Mouse (Mus musculus) spleen, postnatal 10 days (tissue): ENCODE measurements around the gene Pgap2.

Experiments used
- DNase-seq, 2 experiments: peaks; one replicate each; pipeline ENCODE4 v3.0.0; 2021 to 2022; ENCODE audit warnings: low spot score in 2 of 2

Gene Pgap2

DNA sequence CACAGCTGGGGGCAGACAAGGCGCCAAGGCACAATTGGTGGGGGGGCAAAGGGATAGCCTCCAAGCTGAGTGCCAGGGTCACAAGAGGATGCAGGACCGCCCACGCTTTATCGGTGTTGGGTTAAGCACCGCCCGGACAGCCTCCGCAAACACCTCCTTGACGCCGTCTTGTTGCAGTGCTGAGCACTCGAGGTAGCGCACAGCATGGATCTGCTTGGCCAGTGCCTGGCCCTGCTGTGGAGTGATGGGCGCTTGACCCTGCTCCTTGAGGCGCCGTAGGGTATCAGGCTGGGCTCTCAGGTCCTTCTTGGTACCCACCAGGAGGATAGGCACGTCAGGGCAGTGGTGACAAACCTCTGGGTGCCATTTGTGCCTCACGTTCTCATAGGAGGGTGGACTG lies 29.6 kb downstream of the Pgap2 start:
- no peak for DNase-seq

- DNase-seq: no peak
Measured at GRCm38 (mm10) chr7:102242371-102242770, 32.4 kb downstream of the Pgap2 start.

- DNase-seq: no peak
Measured at GRCm38 (mm10) chr7:102242917-102243316, 32.9 kb downstream of the Pgap2 start.

DNA sequence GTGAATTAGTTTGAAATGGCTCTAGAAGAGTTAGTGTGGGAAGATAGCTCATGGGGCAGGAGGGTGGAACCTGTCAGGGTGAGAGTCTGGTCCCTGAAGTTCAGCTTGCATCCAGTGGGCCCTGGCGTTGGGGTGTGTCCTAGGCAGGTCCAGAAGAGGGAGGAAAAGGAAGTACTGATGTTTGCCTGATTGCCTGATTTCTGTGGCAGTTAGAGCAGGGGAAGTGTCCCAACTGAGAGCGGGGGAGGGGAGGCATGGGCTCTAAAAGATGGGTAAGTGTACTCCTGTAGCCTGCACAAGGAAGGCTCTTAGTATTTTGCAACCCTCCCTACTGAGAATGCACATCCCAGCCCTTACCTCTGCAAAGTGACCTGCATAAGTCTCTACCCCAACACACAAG lies 33.9 kb downstream of the Pgap2 start:
- DNase-seq: peak in 1 of 2 experiments; percentile 55

GRCm38 (mm10) chr7:102244782-102245535 lies 35.0 kb downstream of the Pgap2 start:
- no peak for DNase-seq

DNA sequence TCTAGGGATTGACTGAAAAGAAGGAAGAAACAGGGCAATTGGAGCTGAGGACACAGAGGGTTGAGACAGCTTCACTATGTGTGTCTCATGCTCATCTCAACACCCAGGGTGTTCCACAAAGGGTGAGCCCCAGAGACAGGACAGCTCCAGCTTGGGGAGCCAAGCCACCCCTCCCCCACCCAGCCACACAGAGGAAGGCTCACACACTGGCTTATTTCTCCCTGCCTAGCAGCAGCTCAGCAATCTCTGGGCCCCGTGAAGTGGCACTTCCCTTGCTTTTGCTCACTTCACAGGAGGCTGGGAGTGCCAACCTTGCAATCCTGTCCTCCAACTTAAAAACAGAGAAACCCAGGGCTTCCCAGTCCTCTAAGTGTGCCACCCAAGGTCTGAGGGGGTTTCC lies 35.8 kb downstream of the Pgap2 start:
- peak in 1 of 2 experiments; percentile 56 for DNase-seq

- no peak for DNase-seq
Measured at GRCm38 (mm10) chr7:102246265-102246664, 36.3 kb downstream of the Pgap2 start.

DNA sequence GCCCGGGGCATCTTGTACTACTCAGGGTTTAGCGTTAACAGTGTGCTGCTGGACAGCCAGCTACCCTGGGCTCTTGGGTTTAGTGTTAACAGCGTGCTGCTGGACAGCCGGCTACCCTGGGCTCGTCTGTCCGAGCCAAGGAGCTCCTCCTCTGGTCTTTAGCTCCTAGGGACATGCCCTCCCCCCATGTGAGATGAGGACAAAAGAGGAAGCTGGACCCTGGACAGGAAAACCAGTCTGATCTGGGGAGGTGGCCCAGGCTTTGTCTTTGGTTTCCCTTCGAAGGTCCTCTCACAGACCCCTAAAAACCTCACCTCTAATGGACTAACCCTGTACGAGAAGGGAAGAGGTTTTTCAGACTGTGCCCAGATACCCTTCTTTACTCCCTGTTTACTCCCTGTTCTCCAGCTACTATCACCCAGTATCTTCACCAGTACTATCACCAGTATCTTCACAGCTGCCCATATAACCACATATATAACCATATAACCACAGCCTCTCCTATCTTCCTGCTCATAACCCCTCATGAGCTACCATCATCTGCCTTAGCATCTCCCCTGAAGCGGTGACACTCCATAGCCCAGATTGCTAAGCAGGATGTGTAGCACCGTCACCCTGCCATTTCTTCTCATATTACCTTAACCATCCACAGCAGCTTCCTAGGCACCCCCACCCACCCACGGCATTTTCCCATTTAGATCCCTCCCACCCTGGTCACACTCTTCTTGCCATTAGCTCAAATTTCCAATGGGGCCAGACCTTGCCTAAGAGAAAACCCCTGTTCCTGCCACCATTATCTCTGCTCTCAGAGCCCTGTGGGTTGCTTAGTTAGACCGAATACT lies 37.2 kb downstream of the Pgap2 start:
- no peak for DNase-seq

GRCm38 (mm10) chr7:102248691-102249404 lies 38.8 kb downstream of the Pgap2 start:
- peak; percentile 53 to 65 for DNase-seq

- DNase-seq: no peak
Measured at GRCm38 (mm10) chr7:102249531-102249895, 39.5 kb downstream of the Pgap2 start.

- peak; percentile 85 to 90 for DNase-seq
Measured at GRCm38 (mm10) chr7:102249896-102250630, 40.1 kb downstream of the Pgap2 start.

GRCm38 (mm10) chr7:102250631-102251214 lies 40.7 kb downstream of the Pgap2 start:
- peak; percentile 92 to 93 for DNase-seq

DNA sequence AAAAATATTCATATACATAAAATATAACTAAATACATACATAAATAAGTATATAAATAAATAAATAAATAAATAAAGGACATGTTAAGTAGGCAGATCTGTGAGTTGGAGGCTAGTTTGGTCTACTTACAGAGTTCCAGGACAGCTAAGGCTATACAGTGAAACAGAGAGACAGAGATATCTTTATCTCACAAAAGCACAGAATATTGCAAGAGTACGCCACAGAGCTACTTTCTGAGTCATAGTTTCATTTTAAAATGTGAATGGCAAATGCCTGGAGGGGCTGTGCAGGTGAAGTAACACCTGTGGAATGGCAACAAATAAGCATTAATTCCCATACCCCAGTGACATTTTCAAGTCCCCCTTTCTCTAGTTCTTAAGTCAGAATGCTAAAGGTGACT lies 43.6 kb downstream of the Pgap2 start:
- DNase-seq: no peak

GRCm38 (mm10) chr7:102255954-102256353 lies 45.9 kb downstream of the Pgap2 start, which contains the start of gene Rhog:
Rhog (minus strand) TSS chr7:102256054.
- DNase-seq: no peak

DNA sequence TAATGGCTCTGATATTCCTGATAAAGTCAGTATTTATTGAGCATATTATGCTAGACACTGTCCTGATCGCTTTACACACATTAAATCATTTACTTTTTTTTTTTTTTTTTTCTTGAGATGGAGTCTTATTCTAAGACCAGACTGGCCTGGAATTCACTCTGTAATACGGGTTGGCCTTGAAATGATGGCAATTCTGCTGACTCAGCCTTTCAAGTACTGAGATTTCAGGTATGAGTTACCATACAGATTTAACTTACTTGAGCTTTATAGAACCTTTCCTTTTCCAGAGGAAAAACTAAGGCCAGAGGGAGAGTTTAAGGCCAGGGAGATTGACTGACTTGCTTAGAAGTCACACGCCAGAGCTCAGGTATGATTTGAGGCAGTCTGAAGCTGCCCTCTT lies 46.6 kb downstream of the Pgap2 start:
- DNase-seq: no peak

- peak; percentile 87 to 91 for DNase-seq
Measured at GRCm38 (mm10) chr7:102258189-102258588, 48.2 kb downstream of the Pgap2 start.

- DNase-seq: no peak
Measured at GRCm38 (mm10) chr7:102258753-102259152, 48.7 kb downstream of the Pgap2 start.

GRCm38 (mm10) chr7:102259716-102260479 lies 49.9 kb downstream of the Pgap2 start:
- DNase-seq: no peak

GRCm38 (mm10) chr7:102260518-102260917 lies 50.5 kb downstream of the Pgap2 start:
- no peak for DNase-seq

- no peak for DNase-seq
Measured at GRCm38 (mm10) chr7:102263020-102263419, 53.0 kb downstream of the Pgap2 start.
